Mouse (Mus musculus): ENCODE data around the gene Gm9008. TPM values are rescaled to one million over a fixed set of nuclear protein-coding genes. Genes with fewer than 3 reads are reported as not detected.
"Not testable (repeated sequence)": the region's sequence is repeated elsewhere in the genome, so short reads cannot be mapped to it uniquely, and the experiment has no call there.

Gm9008 gene
- polyA plus RNA-seq (2015; fragmentation: Nextera tagmentation; extraction: Ambion mirVana), result 0.06 and 0.08 TPM in 2 replicates

GRCm38 (mm10) chr6:76497054-76497835, at the start of gene Gm9008:
Gm9008 (minus strand) TSS chr6:76497784.
- not testable (repeated sequence) for H3K4me3 ChIP-seq; H3K4me2 ChIP-seq; H3K36me3 ChIP-seq; H3K27ac ChIP-seq; H3K27me3 ChIP-seq; H3K9me3 ChIP-seq (replicated peaks); H3K4me1 ChIP-seq (replicated peaks); H3K9ac ChIP-seq; ATAC-seq (replicated peaks; ENCODE audit: insufficient number of reproducible peaks, insufficient read depth, low FRiP score, low read depth)
- 90% methylated on average over 18 of the region's 22 CpGs for WGBS

- Histone ChIP-seq H3K27ac (no peak overlapping the region), H3K36me3 (no peaks in the 10 kb centered on the region), H3K27me3 (no peaks in the 10 kb centered on the region), H3K4me1 (replicated peaks) (no peaks in the 10 kb centered on the region), H3K4me3 (no peak overlapping the region), H3K4me2 (no peak overlapping the region), H3K9ac (no peak overlapping the region), H3K9me3 (replicated peaks) (no peaks in the 10 kb centered on the region)
- ATAC-seq (replicated peaks; ENCODE audit: insufficient number of reproducible peaks, insufficient read depth, low FRiP score, low read depth), result no peak
- 74% methylated on average over 4 of the region's 4 CpGs for WGBS
Measured at GRCm38 (mm10) chr6:76521975-76522641, 24.5 kb upstream of the Gm9008 start.

- Histone ChIP-seq H3K27ac (no peak overlapping the region), H3K27me3 (no peaks in the 10 kb centered on the region), H3K4me2 (no peak overlapping the region), H3K4me3 (no peak overlapping the region), H3K9ac (no peak overlapping the region), H3K36me3 (no peaks in the 10 kb centered on the region), H3K9me3 (replicated peaks) (no peaks in the 10 kb centered on the region), H3K4me1 (replicated peaks) (no peaks in the 10 kb centered on the region)
- ATAC-seq (replicated peaks; ENCODE audit: insufficient number of reproducible peaks, insufficient read depth, low FRiP score, low read depth), result no peak
Measured at GRCm38 (mm10) chr6:76510200-76510599, 12.6 kb upstream of the Gm9008 start.

GRCm38 (mm10) chr6:76496335-76496734, 1.2 kb downstream of the Gm9008 start:
- WGBS, result 79% methylated on average over 12 of the region's 12 CpGs
- ATAC-seq (replicated peaks; ENCODE audit: insufficient number of reproducible peaks, insufficient read depth, low FRiP score, low read depth); H3K4me1 ChIP-seq (replicated peaks); H3K36me3 ChIP-seq; H3K4me2 ChIP-seq; H3K27me3 ChIP-seq; H3K9me3 ChIP-seq (replicated peaks); H3K4me3 ChIP-seq; H3K9ac ChIP-seq; H3K27ac ChIP-seq: not testable (repeated sequence)

- H3K9me3 ChIP-seq (replicated peaks), result no peaks in the 10 kb centered on the region
- no peaks in the 10 kb centered on the region for H3K4me1 ChIP-seq (replicated peaks)
- no peaks in the 10 kb centered on the region for H3K36me3 ChIP-seq
- 32% methylated on average over 2 of the region's 2 CpGs for WGBS
- H3K4me3 ChIP-seq, result no peak overlapping the region
- ATAC-seq (replicated peaks; ENCODE audit: insufficient number of reproducible peaks, insufficient read depth, low FRiP score, low read depth), result no peak
- no peak overlapping the region for H3K27ac ChIP-seq
- H3K4me2 ChIP-seq, result no peak overlapping the region
- H3K27me3 ChIP-seq, result no peaks in the 10 kb centered on the region
- H3K9ac ChIP-seq, result no peak overlapping the region
Measured at GRCm38 (mm10) chr6:76468194-76468593, 29.4 kb downstream of the Gm9008 start.
